Mouse (Mus musculus) bone marrow macrophage, adult 2 months (primary cell): ENCODE measurements around the gene Cab39.

Experiments used
- CTCF ChIP-seq: IDR thresholded peaks from 2 replicates; pipeline ENCODE4 v1.5.1; 2012; ENCODE audit warnings: low read depth, mild to moderate bottlenecking, low read length, moderate library complexity
- POLR2A ChIP-seq: IDR thresholded peaks from 2 replicates; pipeline ENCODE4 v1.6.1; 2012; ENCODE audit warnings: mild to moderate bottlenecking, low read depth, low read length, borderline replicate concordance

GRCm38 (mm10) chr1:85844981-85845380 is 51.7 kb downstream of the Cab39 start:
- TF ChIP-seq POLR2A (no peak), CTCF (no peak)
